Mouse (Mus musculus) spleen, postnatal 14 days (tissue): ENCODE data around the gene Ip6k1.

Experiments used
- DNase-seq, 2 experiments: peaks; one replicate each; pipeline ENCODE4 v3.0.0; 2021 to 2022; ENCODE audit warnings: low spot score in 2 of 2

Gene Ip6k1

GRCm38 (mm10) chr9:108056361-108057261, 54.3 kb downstream of the Ip6k1 start:
- no peak for DNase-seq

- no peak for DNase-seq
Observed at GRCm38 (mm10) chr9:108057262-108057562, 54.9 kb downstream of the Ip6k1 start.

- no peak for DNase-seq
Observed at GRCm38 (mm10) chr9:108058291-108058690, 56.0 kb downstream of the Ip6k1 start.

GRCm38 (mm10) chr9:108062142-108062541, 59.8 kb downstream of the Ip6k1 start:
- DNase-seq: no peak

- DNase-seq: no peak
Observed at GRCm38 (mm10) chr9:108063361-108063760, 61.1 kb downstream of the Ip6k1 start.

- peak in 1 of 2 experiments; percentile 62 for DNase-seq
Observed at GRCm38 (mm10) chr9:108065491-108066011, 63.2 kb downstream of the Ip6k1 start.

- no peak for DNase-seq
Observed at GRCm38 (mm10) chr9:108067199-108067598, 64.9 kb downstream of the Ip6k1 start.

- peak; percentile 64 to 80 for DNase-seq
Observed at GRCm38 (mm10) chr9:108067900-108068299, 65.6 kb downstream of the Ip6k1 start.

- no peak for DNase-seq
Observed at GRCm38 (mm10) chr9:108069007-108069406, 66.7 kb downstream of the Ip6k1 start.

GRCm38 (mm10) chr9:108069529-108069928, 67.2 kb downstream of the Ip6k1 start:
- no peak for DNase-seq

- DNase-seq: no peak
Observed at GRCm38 (mm10) chr9:108071801-108072200, 69.5 kb downstream of the Ip6k1 start.

- DNase-seq: no peak
Observed at GRCm38 (mm10) chr9:108072481-108072924, 70.2 kb downstream of the Ip6k1 start.

- no peak for DNase-seq
Observed at GRCm38 (mm10) chr9:108073141-108073930, 71.0 kb downstream of the Ip6k1 start.

- peak in 1 of 2 experiments; percentile 49 for DNase-seq
Observed at GRCm38 (mm10) chr9:108080168-108080567, 77.9 kb downstream of the Ip6k1 start, which contains the start of gene Mst1. TSS of gene Mst1 (plus strand) at chr9:108080436.

GRCm38 (mm10) chr9:108082549-108082948, 80.2 kb downstream of the Ip6k1 start:
- DNase-seq: no peak

- DNase-seq: no peak
Observed at GRCm38 (mm10) chr9:108082988-108083431, 80.7 kb downstream of the Ip6k1 start, which contains the start of gene Rnf123. TSS of gene Rnf123 (minus strand) at chr9:108083346.

- no peak for DNase-seq
Observed at GRCm38 (mm10) chr9:108083561-108083960, 81.3 kb downstream of the Ip6k1 start.

GRCm38 (mm10) chr9:108085261-108085660, 83.0 kb downstream of the Ip6k1 start:
- DNase-seq: no peak

GRCm38 (mm10) chr9:108090611-108091120, 88.4 kb downstream of the Ip6k1 start:
- no peak for DNase-seq

GRCm38 (mm10) chr9:108093586-108093985, 91.3 kb downstream of the Ip6k1 start:
- no peak for DNase-seq

GRCm38 (mm10) chr9:108094184-108094941, 92.1 kb downstream of the Ip6k1 start, which contains the start of gene Apeh:
TSS of gene Apeh (minus strand) at chr9:108094606.
- peak; percentile 98 to 99 for DNase-seq
